Mouse (Mus musculus) stomach, embryonic 15.5 days (tissue): ENCODE data around the gene C5ar1. TPM values are rescaled to one million over a fixed set of nuclear protein-coding genes. Genes with fewer than 3 reads are reported as not detected.

Source experiments
- ATAC-seq: fragments of 200-750 bp; cut with Nextera tagmentation; 2 replicates; pipeline ENCODE4 v1.8.0; 2017; ENCODE audit warnings: low read depth, moderate number of reproducible peaks, moderate TSS enrichment; ENCODE audit not compliant: insufficient read depth, low FRiP score
- H3K27ac ChIP-seq: fragments of 300-500 bp; sonication (generic); 2 replicates; pipeline ENCODE4 v1.5.1; 2015; ENCODE audit warnings: mild to moderate bottlenecking, inconsistent platforms
- H3K27me3 ChIP-seq: fragments of 300-500 bp; sonication (generic); replicated peaks from 2 replicates; pipeline ENCODE4 v1.6.1; 2015; ENCODE audit warnings: inconsistent platforms
- H3K36me3 ChIP-seq: fragments of 300-500 bp; sonication (generic); 2 replicates; pipeline ENCODE4 v1.6.1; 2015; ENCODE audit warnings: inconsistent platforms
- H3K4me1 ChIP-seq: fragments of 300-500 bp; sonication (generic); 2 replicates; pipeline ENCODE4 v1.6.1; 2015; ENCODE audit warnings: inconsistent platforms
- H3K4me2 ChIP-seq: fragments of 300-500 bp; sonication (generic); 2 replicates; pipeline ENCODE4 v1.6.1; 2015; ENCODE audit warnings: mild to moderate bottlenecking, inconsistent platforms
- H3K4me3 ChIP-seq: fragments of 300-500 bp; sonication (generic); replicated peaks from 2 replicates; pipeline ENCODE4 v1.5.1; 2015; ENCODE audit warnings: inconsistent platforms
- H3K9ac ChIP-seq: fragments of 300-500 bp; sonication (generic); 2 replicates; pipeline ENCODE4 v1.6.1; 2015; ENCODE audit warnings: inconsistent platforms
- H3K9me3 ChIP-seq: fragments of 300-500 bp; sonication (generic); 2 replicates; pipeline ENCODE4 v1.6.1; 2016; ENCODE audit warnings: inconsistent platforms
- WGBS: fragments of 180-500 bp; shearing (Covaris S2); methylation state at CpG from one replicate; pipeline ENCODE4 v1.1.7; 2015; 5-methylcytosine and 5-hydroxymethylcytosine counted together
- polyA plus RNA-seq: library from polyadenylated mRNA; unstranded; fragments of >200 nt; fragmentation: Nextera tagmentation; extraction: Ambion mirVana; gene quantifications from 2 replicates; pipeline ENCODE4 v1.2.1, GENCODE M21; 2015

Gene C5ar1
- polyA plus RNA-seq, 1 experiment from 2014 or later: 4.1 TPM

DNA sequence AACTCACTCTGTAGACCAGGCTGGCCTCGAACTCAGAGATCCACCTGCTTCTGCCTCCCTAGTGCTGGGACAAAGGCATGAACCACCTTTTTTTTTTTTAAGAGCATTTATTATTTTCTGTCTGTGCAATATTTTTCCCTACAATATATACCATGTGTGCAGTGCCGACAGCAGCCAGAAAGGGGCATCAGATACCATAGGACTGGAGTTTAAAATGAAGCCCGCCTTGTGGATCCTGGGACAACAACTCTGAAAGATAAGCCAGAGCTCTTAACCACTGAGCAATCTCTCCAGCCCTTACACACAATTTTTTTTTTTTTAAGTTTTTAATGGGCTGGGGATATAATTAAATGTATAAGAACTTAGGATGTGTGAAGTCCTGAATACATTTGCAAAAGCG is 35.0 kb upstream of the C5ar1 start:
- peak overlapping the region; percentile 94 for H3K27ac ChIP-seq
- 25% methylated on average over 4 of the region's 4 CpGs for WGBS
- H3K36me3 ChIP-seq: no peaks in the 10 kb centered on the region
- peaks cover 16% of the 10 kb centered on the region for H3K4me1 ChIP-seq
- no peak overlapping the region for H3K9ac ChIP-seq
- H3K27me3 ChIP-seq: no peaks in the 10 kb centered on the region
- no peaks in the 10 kb centered on the region for H3K9me3 ChIP-seq
- peak overlapping the region; percentile 97 for H3K4me2 ChIP-seq
- peak overlapping the region; percentile 59; the same call in 1 of the 2 replicates for H3K4me3 ChIP-seq
- no peak for ATAC-seq

DNA sequence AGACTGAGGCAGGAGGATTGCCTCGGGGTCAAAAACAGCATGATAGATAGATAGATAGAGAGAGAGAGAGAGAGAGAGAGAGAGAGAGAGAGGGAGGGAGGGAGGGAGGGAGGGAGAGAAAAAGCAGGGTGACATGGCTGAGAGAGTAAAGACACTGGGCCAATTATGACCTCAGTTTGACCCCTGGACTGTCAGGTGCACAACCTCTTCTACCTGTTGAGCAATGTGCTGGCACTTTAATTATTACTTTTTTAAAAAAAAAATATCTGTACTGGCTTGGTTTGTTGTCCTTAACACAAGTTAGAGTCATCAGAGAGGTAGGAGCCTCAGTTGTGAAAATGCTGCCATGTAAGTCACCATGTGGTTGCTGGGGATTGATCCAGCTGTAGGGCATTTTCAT is 28.5 kb upstream of the C5ar1 start:
- Histone ChIP-seq H3K4me3 (no peak overlapping the region), H3K9ac (no peak overlapping the region), H3K4me1 (peaks cover 11% of the 10 kb centered on the region), H3K27me3 (no peaks in the 10 kb centered on the region), H3K9me3 (no peaks in the 10 kb centered on the region), H3K36me3 (peaks cover 11% of the 10 kb centered on the region), H3K4me2 (no peak overlapping the region), H3K27ac (no peak overlapping the region)
- ATAC-seq: no peak
- WGBS: 68% methylated on average over 1 of the region's 1 CpGs

DNA sequence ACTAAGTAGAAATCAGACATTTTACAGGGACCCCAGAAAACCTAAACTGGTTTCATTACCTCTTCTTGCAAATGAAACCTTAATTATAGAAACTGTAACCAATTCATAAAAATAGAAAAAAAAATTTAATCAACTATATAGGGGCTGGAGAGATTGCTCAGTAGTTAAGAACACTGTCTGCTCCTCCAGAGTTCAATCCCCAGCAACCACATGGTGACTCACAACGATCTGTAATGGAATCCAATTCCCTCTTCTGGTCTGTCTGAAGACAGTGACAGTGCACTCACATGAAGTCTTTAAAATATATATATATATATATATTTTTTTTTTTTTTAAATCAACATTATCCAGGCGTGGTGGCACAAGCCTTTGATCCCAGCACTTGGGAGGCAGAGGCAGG is 27.7 kb upstream of the C5ar1 start:
- H3K9ac ChIP-seq: peak overlapping the region; percentile 76; the same call in 1 of the 2 replicates
- WGBS: 84% methylated on average over 2 of the region's 2 CpGs

DNA sequence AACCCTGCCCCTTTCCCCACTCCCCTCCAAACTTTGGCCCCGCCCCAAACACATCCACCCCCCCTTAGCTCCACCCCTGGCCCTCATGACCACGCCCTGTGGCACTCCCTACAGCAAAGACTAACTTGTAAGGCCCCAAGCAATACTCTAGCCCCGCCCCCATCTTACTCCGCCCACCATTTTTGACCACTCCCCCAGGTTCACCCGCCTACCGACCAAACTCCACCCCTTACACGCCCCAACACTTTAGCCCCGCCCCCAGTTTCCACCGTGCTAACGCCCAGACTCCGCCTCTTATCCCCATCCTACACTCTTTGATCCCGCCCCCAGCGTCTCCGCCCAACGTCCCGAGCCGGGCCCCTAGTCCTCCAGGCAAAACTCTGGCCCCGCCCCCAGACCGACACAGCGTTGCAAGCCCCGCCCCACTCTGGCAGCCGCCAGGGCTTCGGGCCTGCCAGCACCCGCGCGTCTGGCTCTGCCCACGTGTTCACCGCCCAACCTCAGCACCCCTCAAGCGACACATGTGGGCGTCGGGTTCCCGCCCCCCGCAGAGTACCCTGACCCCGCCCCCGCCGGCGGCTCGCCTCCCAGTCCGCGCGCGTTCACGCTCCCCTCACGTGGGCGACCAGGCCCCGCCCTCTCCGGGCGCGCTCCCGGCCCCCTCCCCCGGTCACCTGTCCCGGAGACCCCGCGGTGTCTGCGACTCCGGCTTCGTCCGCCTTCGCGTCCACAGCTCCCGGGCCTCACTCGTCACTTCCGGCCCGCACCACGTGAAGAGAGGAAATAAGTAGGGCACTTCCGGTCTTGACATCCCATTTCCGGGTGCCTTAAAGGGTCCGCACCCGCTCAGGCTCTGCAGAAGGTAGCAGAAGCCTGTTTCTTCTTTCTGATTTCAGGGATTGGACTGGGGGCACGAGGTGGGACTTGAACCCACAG is 27.0 kb upstream of the C5ar1 start, which contains the start of gene Ccdc9:
Gene Ccdc9, minus strand, starts transcription at position 770 of the 936 bp plus-strand sequence.
- Histone ChIP-seq H3K27me3 (no peaks in the 10 kb centered on the region), H3K9ac (peak within 1 kb of the TSS; percentile 76), H3K4me3 (peak within 1 kb of the TSS; percentile 73), H3K4me2 (peak within 1 kb of the TSS; percentile 64), H3K27ac (peak within 1 kb of the TSS; percentile 99), H3K36me3 (peaks cover 21% of the 10 kb centered on the region), H3K4me1 (peaks cover 11% of the 10 kb centered on the region), H3K9me3 (no peaks in the 10 kb centered on the region)
- peak; percentile 87 for ATAC-seq
- WGBS: 2% methylated on average over 56 of the region's 70 CpGs

More for the DNA sequence above, 27.7 kb upstream of the C5ar1 start:
- ATAC-seq: no peak
- peaks cover 17% of the 10 kb centered on the region for H3K36me3 ChIP-seq
- H3K4me1 ChIP-seq: peaks cover 11% of the 10 kb centered on the region
- peak overlapping the region; percentile 64 for H3K4me2 ChIP-seq
- H3K4me3 ChIP-seq: peak overlapping the region; percentile 73
- H3K27ac ChIP-seq: peak overlapping the region; percentile 99; the same call in 1 of the 2 replicates
- no peaks in the 10 kb centered on the region for H3K9me3 ChIP-seq
- H3K27me3 ChIP-seq: no peaks in the 10 kb centered on the region

DNA sequence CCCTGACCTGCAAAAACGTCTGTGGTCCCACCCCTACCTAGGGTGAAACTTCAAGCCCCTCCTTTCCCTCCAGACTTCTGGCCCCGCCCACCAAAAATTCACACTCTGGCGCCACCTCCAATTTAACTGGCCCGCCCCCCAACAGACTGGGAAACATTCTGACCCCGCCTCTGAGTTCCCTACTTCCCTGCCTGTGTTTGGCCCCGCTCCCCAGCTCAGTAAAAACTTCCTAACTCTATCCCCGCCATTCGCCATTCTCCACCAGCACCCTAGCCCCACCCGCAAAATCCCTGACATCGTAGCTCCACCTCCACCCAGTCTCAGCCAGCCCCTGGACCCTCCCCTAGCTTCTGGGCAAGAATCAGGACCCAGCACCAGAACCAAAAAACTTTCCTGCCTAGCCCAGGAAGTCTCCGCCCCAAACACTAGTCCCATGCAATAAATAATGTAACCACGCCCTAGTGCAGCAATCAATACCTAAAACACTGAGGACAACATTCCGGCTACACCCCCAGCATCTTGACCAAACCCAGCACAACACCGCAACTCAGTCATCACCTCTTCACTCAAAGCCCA is 26.2 kb upstream of the C5ar1 start:
- WGBS: 2% methylated on average over 14 of the region's 14 CpGs

DNA sequence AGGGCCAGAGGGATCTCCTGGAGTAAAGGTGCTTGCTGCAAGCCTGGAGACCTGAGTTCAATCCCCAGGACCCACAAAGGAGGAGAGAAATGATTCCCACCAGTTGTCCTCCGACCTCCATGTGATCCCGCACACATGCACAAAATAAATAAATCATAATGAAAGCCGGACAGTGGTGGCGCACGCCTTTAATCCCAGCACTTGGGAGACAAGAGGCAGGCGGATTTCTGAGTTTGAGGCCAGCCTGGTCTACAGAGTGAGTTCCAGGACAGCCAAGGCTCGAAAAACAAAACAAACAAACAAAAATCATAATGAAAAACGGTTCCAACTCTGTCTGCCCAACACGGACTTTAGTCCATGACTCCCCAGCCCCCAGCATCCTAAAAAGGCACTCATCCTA is 25.6 kb upstream of the C5ar1 start:
- Histone ChIP-seq H3K9me3 (no peaks in the 10 kb centered on the region), H3K4me2 (peak overlapping the region; percentile 64), H3K4me3 (peak overlapping the region; percentile 73), H3K27me3 (no peaks in the 10 kb centered on the region), H3K36me3 (peaks cover 30% of the 10 kb centered on the region), H3K4me1 (peaks cover 11% of the 10 kb centered on the region), H3K9ac (0 out of 2 replicates have a peak overlapping the region, but pooled peaks have one; percentile 2), H3K27ac (peak overlapping the region; percentile 99)
- ATAC-seq: no peak
- 42% methylated on average over 9 of the region's 9 CpGs for WGBS

More for the DNA sequence above, 26.2 kb upstream of the C5ar1 start:
- peak overlapping the region; percentile 73 for H3K4me3 ChIP-seq
- peak overlapping the region; percentile 99 for H3K27ac ChIP-seq
- peak; percentile 35 for ATAC-seq
- H3K9me3 ChIP-seq: no peaks in the 10 kb centered on the region
- 0 out of 2 replicates have a peak overlapping the region, but pooled peaks have one; percentile 2 for H3K9ac ChIP-seq
- peaks cover 27% of the 10 kb centered on the region for H3K36me3 ChIP-seq
- H3K27me3 ChIP-seq: no peaks in the 10 kb centered on the region
- peaks cover 11% of the 10 kb centered on the region for H3K4me1 ChIP-seq
- H3K4me2 ChIP-seq: peak overlapping the region; percentile 64

DNA sequence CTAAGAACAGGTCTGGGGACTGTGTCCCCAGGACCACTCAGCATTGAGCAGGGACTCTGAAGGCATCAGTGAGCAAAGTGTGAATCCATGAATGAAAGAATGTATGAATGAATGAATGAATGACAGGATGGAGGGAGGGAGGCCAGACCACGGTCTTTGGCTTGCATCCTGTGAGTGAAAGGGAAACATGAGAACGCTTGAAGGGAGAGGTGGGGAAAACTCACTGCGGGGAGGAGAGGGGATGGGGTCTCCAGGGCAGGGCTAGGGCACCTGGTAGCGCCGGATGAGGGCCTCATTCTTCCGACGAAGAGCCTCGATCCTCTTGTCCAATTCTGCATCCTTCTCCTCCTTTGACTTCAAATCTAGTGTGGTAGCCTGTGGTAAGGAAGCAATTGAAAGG is 24.7 kb upstream of the C5ar1 start:
- Histone ChIP-seq H3K27me3 (no peaks in the 10 kb centered on the region), H3K9me3 (no peaks in the 10 kb centered on the region), H3K9ac (no peak overlapping the region), H3K27ac (no peak overlapping the region), H3K4me3 (no peak overlapping the region), H3K4me2 (no peak overlapping the region), H3K36me3 (peaks cover 30% of the 10 kb centered on the region), H3K4me1 (peaks cover 11% of the 10 kb centered on the region)
- WGBS: 84% methylated on average over 8 of the region's 8 CpGs
- ATAC-seq: no peak

DNA sequence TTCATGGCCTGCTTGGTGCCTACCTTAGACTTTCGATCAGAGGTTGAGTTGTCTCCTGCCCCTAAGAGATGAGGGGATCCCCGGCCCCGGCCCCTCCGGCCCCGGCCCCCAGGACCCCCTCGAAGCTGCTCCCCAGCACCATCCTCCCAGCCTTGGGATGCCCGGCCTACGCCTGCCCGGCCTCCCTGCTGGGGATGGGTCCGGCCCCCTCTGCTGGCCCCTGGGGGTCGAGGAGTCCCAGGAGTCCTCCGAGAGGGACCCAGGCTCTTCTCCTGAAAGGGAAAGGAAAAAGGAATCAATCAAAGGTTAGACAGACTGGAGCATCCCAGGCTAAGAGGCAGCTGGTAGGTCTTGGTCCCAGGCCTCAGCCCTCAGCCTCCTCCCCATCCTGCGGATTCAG is 23.0 kb upstream of the C5ar1 start:
- Histone ChIP-seq H3K9ac (no peak overlapping the region), H3K4me1 (peaks cover 11% of the 10 kb centered on the region), H3K27ac (no peak overlapping the region), H3K9me3 (no peaks in the 10 kb centered on the region), H3K36me3 (peaks cover 38% of the 10 kb centered on the region), H3K4me2 (no peak overlapping the region), H3K4me3 (no peak overlapping the region), H3K27me3 (no peaks in the 10 kb centered on the region)
- 87% methylated on average over 13 of the region's 13 CpGs for WGBS
- no peak for ATAC-seq

DNA sequence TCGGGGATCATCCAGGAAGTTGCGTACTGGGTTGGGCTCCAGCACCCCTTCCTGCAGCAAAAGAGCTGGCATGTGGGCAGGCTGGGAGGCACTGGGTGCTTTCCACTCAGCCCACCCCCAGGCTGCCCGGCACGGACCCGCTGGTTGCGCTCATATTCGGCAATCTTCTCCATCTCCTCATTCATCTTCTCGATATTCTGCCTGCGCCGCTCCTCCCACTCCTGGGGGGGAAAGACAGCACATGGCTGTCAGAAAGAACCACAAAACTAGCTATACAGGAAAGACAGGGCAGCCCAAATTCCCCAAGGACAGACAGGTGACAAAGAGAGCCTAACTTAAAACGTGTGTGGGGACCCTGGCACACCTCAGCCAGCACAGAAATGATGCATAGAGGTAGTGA is 21.4 kb upstream of the C5ar1 start:
- H3K36me3 ChIP-seq: peaks cover 48% of the 10 kb centered on the region
- ATAC-seq: no peak
- no peak overlapping the region for H3K4me2 ChIP-seq
- H3K9me3 ChIP-seq: no peaks in the 10 kb centered on the region
- H3K27ac ChIP-seq: no peak overlapping the region
- no peak overlapping the region for H3K9ac ChIP-seq
- H3K27me3 ChIP-seq: no peaks in the 10 kb centered on the region
- 89% methylated on average over 11 of the region's 11 CpGs for WGBS
- peaks cover 11% of the 10 kb centered on the region for H3K4me1 ChIP-seq
- no peak overlapping the region for H3K4me3 ChIP-seq

DNA sequence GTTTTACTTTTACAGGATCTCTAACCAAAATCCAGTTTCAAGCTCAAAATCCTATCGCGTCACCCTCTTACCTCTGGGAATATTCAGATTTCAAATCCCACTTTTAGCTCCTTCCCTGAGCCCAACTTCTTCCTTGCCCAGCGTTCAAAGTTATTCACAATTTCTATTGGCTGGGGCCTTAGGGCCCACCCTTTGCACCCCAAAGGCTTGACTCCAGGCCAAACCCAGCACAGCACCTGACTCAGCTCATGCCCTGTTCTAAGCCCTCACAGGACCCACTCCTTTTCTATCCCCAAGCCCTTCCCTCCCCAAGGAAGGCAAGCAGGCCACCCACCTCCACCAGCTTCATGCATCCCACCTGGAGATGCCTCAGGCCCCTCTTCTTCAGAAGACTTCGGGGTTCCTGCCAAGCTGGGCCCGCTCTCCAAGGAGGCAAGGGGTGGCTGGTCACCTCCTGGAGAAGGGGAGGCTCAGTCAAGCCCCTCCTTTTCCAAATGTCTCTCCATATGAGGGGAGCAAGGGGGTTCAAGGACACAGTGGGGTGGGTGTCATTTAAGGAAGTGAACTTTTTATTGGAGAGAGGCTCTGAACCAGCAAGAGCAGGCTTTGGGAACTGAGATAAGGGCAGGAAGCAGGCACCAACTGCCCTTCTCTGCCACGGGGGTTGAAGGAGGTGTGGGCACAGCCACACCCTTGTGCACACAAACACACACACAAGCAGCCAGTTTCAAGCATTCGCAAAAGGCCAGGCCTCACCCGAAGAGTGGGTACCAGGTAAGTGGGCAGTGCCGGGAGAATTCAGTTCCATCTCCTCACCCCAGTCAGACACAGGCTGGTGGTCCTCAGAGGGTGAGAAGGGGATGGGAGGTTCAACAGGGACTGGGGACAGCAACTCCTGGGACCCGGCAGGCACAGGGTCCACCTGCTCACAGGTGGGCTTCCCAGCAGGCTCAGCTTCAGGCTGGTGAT is 15.9 kb upstream of the C5ar1 start:
- Histone ChIP-seq H3K4me1 (peaks cover 23% of the 10 kb centered on the region), H3K9ac (no peak overlapping the region), H3K4me3 (no peak overlapping the region), H3K9me3 (no peaks in the 10 kb centered on the region), H3K27ac (no peak overlapping the region), H3K4me2 (peak overlapping the region; percentile 94), H3K36me3 (peaks cover 22% of the 10 kb centered on the region; the same call in 1 of the 2 replicates), H3K27me3 (no peaks in the 10 kb centered on the region)
- 75% methylated on average over 10 of the region's 10 CpGs for WGBS
- no peak for ATAC-seq

DNA sequence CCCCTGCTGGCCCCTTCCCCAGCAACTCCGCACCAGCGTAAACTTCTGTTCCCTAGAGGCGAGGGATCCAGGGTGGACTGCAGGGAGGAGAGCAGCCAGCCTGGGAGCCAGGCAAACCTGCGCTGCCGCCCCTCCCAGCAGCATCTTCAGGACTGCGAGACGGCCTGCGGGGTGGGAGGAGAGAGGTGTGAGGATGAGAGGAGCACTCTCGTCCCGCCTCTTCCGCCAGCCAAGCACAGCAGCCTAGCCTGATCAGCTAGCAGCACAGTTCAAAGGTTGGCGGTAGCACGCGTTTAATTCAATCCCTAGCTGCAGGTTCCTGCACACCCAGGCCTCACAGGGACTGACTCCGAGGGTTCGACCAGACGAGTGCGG is 14.4 kb upstream of the C5ar1 start:
- H3K4me3 ChIP-seq: peak overlapping the region; percentile 76
- ATAC-seq: peak; percentile 77
- under 1% methylated on average over 18 of the region's 18 CpGs for WGBS
- H3K4me2 ChIP-seq: peak overlapping the region; percentile 94
- no peaks in the 10 kb centered on the region for H3K27me3 ChIP-seq
- no peaks in the 10 kb centered on the region for H3K9me3 ChIP-seq
- H3K36me3 ChIP-seq: peaks cover 22% of the 10 kb centered on the region; the same call in 1 of the 2 replicates
- peak overlapping the region; percentile 98 for H3K27ac ChIP-seq
- peak overlapping the region; percentile 16; the same call in 1 of the 2 replicates for H3K9ac ChIP-seq
- peaks cover 23% of the 10 kb centered on the region for H3K4me1 ChIP-seq
